Mouse (Mus musculus) cortical plate, adult 2 months (tissue): ENCODE measurements around the gene Spi1.

Experiments used
- CTCF ChIP-seq: fragments of 200-500 bp; IDR thresholded peaks from 2 replicates; pipeline ENCODE4 v1.5.1; 2011; ENCODE audit warnings: mild to moderate bottlenecking, control low read depth, low read length; ENCODE audit not compliant: insufficient read depth; ENCODE audit errors: extremely low read depth
- POLR2A ChIP-seq: fragments of 200-500 bp; IDR thresholded peaks from 2 replicates; pipeline ENCODE4 v1.6.1; 2011; ENCODE audit warnings: mild to moderate bottlenecking, low read length, control low read depth; ENCODE audit not compliant: insufficient read depth; ENCODE audit errors: extremely low read depth

- TF ChIP-seq CTCF (no peak), POLR2A (no peak)
These were observed 80.8 kb downstream of the Spi1 start for GRCm38 (mm10) chr2:91162952-91163351.
